Mouse (Mus musculus): ENCODE results near the gene Coa7.
A peak's percentile ranks its signal among the peaks of the same experiment; 100 is the strongest.

Coa7 gene

GRCm38 (mm10) chr4:108387106-108387505 is 59.2 kb downstream of the Coa7 start:
- no peak for DNase-seq

- DNase-seq = peak; percentile 43
These were observed 59.8 kb downstream of the Coa7 start for GRCm38 (mm10) chr4:108387681-108388253.

GRCm38 (mm10) chr4:108388741-108389140 is 60.8 kb downstream of the Coa7 start:
- DNase-seq = no peak

- no peak for DNase-seq
These were observed 63.2 kb downstream of the Coa7 start for GRCm38 (mm10) chr4:108391124-108391523.
